Mouse (Mus musculus): Measurements from ENCODE around the gene Sec14l5.

Sec14l5 gene

GRCm38 (mm10) chr16:5147037-5147385 lies at the start of gene Sec14l5:
TSS of gene Sec14l5 (plus strand) at chr16:5147109.
- in situ Hi-C loops (cut with MboI; ENCODE audit: unreplicated experiment in 2 of 2) = loop anchor here in 1 of 2 experiments (10.0 kb wide), 1 partner anchor 842 kb away; no protein-coding TSS in a partner anchor

- in situ Hi-C loops (cut with MboI; ENCODE audit: unreplicated experiment in 2 of 2) = no loop called here
Observed at GRCm38 (mm10) chr16:5101000-5101399, 45.9 kb upstream of the Sec14l5 start.

- in situ Hi-C loops (cut with MboI; ENCODE audit: unreplicated experiment in 2 of 2) = no loop called here
Observed at GRCm38 (mm10) chr16:5109877-5110276, 37.0 kb upstream of the Sec14l5 start.

- in situ Hi-C loops (cut with MboI; ENCODE audit: unreplicated experiment in 2 of 2) = no loop called here
Observed at GRCm38 (mm10) chr16:5111021-5111420, 35.9 kb upstream of the Sec14l5 start.

GRCm38 (mm10) chr16:5113002-5113550 lies 33.8 kb upstream of the Sec14l5 start:
- in situ Hi-C loops (cut with MboI; ENCODE audit: unreplicated experiment in 2 of 2) = no loop called here

- in situ Hi-C loops (cut with MboI; ENCODE audit: unreplicated experiment in 2 of 2) = no loop called here
Observed at GRCm38 (mm10) chr16:5113582-5113981, 33.3 kb upstream of the Sec14l5 start.

- in situ Hi-C loops (cut with MboI; ENCODE audit: unreplicated experiment in 2 of 2) = no loop called here
Observed at GRCm38 (mm10) chr16:5119385-5119784, 27.5 kb upstream of the Sec14l5 start.

- in situ Hi-C loops (cut with MboI; ENCODE audit: unreplicated experiment in 2 of 2) = no loop called here
Observed at GRCm38 (mm10) chr16:5119845-5120244, 27.1 kb upstream of the Sec14l5 start.

GRCm38 (mm10) chr16:5123476-5123875 lies 23.4 kb upstream of the Sec14l5 start:
- in situ Hi-C loops (cut with MboI; ENCODE audit: unreplicated experiment in 2 of 2) = no loop called here

GRCm38 (mm10) chr16:5130196-5130595 lies 16.7 kb upstream of the Sec14l5 start:
- in situ Hi-C loops (cut with MboI; ENCODE audit: unreplicated experiment in 2 of 2) = no loop called here

GRCm38 (mm10) chr16:5130766-5131165 lies 16.1 kb upstream of the Sec14l5 start:
- in situ Hi-C loops (cut with MboI; ENCODE audit: unreplicated experiment in 2 of 2) = no loop called here

- in situ Hi-C loops (cut with MboI; ENCODE audit: unreplicated experiment in 2 of 2) = no loop called here
Observed at GRCm38 (mm10) chr16:5131251-5131922, 15.5 kb upstream of the Sec14l5 start.

- in situ Hi-C loops (cut with MboI; ENCODE audit: unreplicated experiment in 2 of 2) = no loop called here
Observed at GRCm38 (mm10) chr16:5132401-5132801, 14.5 kb upstream of the Sec14l5 start, which contains the start of gene Ppl. TSS of gene Ppl (minus strand) at chr16:5132421.

GRCm38 (mm10) chr16:5134623-5135330 lies 12.1 kb upstream of the Sec14l5 start:
- in situ Hi-C loops (cut with MboI; ENCODE audit: unreplicated experiment in 2 of 2) = no loop called here

- in situ Hi-C loops (cut with MboI; ENCODE audit: unreplicated experiment in 2 of 2) = no loop called here
Observed at GRCm38 (mm10) chr16:5135551-5136261, 11.2 kb upstream of the Sec14l5 start.

GRCm38 (mm10) chr16:5136505-5136904 lies 10.4 kb upstream of the Sec14l5 start:
- in situ Hi-C loops (cut with MboI; ENCODE audit: unreplicated experiment in 2 of 2) = no loop called here

- in situ Hi-C loops (cut with MboI; ENCODE audit: unreplicated experiment in 2 of 2) = no loop called here
Observed at GRCm38 (mm10) chr16:5137006-5137540, 9.8 kb upstream of the Sec14l5 start.

GRCm38 (mm10) chr16:5139741-5140140 lies 7.2 kb upstream of the Sec14l5 start:
- in situ Hi-C loops (cut with MboI; ENCODE audit: unreplicated experiment in 2 of 2) = loop anchor here (5.0 to 10.0 kb wide), 4 partner anchors 82 to 835 kb away; no protein-coding TSS in a partner anchor

- in situ Hi-C loops (cut with MboI; ENCODE audit: unreplicated experiment in 2 of 2) = loop anchor here in 1 of 2 experiments (10.0 kb wide), 1 partner anchor 841 kb away; no protein-coding TSS in a partner anchor
Observed at GRCm38 (mm10) chr16:5145570-5145969, 1.3 kb upstream of the Sec14l5 start.

GRCm38 (mm10) chr16:5146367-5147036 lies 407 bp upstream of the Sec14l5 start:
- in situ Hi-C loops (cut with MboI; ENCODE audit: unreplicated experiment in 2 of 2) = loop anchor here in 1 of 2 experiments (10.0 kb wide), 1 partner anchor 842 kb away; no protein-coding TSS in a partner anchor

Measured in v-Abl transformed pro-B cells (cell line).